Mouse (Mus musculus): Measurements from ENCODE around the gene Hist1h4c.
"Not testable (repeated sequence)": the region's sequence is repeated elsewhere in the genome, so short reads cannot be mapped to it uniquely, and the experiment has no call there.

Gene Hist1h4c

DNA sequence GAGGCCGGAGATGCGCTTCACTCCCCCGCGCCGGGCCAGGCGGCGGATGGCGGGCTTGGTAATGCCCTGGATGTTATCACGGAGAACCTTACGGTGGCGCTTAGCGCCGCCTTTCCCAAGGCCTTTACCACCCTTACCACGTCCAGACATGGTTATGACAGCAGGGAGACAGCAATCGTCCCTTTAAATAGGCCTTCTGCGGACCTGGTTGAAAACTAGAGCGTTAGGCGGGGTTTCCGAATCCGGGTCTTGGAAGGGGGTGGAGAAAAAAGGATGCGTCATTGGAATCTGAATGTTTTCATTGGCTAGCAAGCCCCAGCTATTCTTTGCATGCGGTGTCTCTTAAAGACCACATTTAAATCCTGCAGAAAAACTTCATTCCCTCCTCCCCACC is at the start of gene Hist1h4c:
Gene Hist1h4c, minus strand, starts transcription at position 155 of the 394 bp plus-strand sequence.
- peak; percentile 93 for DNase-seq (ENCODE audit: low spot score)

DNA sequence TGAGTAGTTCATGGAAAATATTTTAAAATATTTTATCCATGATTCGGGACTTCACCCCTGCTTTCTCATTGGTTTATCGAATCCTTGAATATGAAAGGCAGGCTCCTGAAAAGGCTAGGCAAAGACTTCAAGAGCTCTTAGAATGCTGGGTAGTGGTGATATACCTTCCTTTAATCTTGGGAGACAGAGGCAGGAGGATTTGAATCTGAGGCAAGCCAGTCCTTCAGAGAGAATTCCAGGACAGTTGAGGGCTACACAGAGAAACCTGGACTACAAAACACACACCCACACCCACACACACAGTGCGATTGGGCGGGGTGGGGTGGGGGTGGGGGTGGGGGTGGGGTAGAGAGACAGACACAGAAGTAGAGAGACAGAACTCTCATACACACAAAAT is 49.6 kb upstream of the Hist1h4c start:
- no peak for DNase-seq (ENCODE audit: low spot score)

DNA sequence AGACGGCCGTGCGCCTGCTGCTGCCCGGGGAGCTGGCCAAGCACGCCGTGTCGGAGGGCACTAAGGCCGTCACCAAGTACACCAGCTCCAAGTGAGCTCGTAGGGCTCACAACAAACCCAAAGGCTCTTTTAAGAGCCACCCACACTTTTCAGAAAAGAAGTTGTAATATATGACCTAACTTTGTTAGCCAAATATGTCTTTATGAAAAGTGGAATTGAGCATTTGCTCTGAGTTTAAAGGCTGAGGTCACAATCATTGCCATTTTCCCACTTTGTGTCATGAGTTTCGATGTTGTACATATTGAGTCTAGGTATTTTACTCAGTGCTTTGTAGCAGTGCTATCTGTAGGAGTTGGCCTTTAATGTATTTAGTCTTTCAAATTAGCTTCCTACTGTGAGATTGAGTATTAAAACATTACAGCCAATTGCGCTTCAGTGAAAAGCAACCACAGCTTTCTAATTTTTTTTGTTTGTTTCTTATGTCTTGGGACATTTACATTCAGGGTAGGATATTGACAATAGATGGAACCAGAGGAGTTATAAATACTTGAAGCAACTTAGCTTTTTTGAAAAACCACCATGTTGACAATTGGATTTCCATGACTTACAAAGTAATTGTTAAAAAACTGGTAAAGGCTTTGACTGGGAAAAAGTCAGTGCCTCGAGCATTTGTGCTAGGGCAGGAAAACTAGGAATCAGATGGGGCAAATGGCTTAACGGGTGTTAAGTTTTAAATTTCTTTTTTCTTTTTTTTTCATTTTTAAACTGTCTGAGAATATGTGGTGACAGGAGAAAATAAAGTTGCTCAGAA is 49.0 kb upstream of the Hist1h4c start:
- no peak for DNase-seq (ENCODE audit: low spot score)

DNA sequence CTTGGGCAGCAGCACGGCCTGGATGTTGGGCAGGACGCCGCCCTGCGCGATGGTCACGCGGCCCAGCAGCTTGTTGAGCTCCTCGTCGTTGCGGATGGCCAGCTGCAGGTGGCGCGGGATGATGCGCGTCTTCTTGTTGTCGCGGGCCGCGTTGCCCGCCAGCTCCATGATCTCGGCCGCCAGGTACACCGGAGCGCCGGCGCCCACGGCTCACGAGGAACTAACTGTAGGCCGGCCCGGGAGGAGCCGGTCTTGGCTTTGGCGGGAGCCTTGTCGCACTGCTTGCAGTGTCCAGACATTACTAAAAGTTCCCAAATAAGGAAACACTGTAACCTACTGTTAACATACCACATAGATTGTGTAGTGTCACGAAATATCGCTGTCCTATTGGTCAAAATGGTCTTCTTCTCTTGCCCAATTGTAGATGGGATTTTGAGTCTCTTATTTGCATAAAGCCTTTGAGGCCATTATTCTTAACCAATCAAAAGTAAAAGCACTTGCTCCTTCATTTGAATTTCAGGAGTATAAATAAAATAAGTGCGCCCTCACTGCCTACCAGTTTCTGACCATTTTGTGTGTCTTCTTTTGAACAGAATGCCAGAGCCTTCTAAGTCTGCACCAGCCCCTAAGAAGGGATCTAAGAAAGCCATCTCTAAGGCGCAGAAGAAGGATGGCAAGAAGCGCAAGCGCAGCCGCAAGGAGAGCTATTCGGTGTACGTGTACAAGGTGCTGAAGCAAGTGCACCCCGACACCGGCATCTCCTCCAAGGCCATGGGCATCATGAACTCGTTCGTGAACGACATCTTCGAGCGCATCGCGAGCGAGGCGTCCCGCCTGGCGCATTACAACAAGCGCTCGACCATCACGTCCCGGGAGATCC is 48.2 kb upstream of the Hist1h4c start, which contains the start of gene Hist1h2bb:
Gene Hist1h2bb, plus strand, starts transcription at position 534 of the 880 bp plus-strand sequence.
- DNase-seq (ENCODE audit: low spot score) = not testable (repeated sequence)

DNA sequence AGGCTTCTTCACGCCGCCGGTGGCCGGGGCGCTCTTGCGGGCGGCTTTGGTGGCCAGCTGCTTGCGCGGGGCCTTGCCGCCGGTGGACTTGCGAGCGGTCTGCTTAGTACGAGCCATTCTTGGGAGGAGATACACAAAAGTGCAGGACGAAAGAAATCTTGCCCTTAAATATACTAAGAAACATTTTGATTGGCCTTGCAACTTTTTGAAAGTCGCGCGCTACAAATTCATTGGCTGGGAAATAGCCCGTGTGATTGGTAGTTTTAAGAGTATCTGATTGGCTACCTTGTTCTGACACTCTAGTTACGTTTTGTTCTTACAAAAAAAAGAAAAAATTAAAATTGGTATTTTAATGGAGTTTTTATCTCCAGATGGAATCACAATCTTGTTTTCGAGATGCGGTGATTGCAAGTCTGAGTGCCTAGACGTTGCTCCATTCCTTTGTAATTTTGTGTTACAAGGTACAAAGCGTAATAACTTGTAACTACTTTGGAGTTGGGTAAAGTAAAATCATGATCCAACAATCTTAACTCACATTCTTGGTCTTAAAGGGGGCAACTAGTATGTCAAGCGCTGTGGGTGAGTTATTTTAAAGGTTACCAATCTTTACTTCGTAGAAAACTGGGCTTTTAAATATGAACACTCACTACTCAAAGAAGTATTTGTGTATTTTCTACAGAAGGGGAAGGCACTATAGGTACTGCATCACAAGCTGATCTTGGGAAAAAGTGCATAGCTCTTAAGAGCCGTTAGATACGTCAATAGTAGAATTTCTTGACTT is 47.3 kb upstream of the Hist1h4c start, which contains the start of gene Hist1h3c:
Gene Hist1h3c, minus strand, starts transcription at position 222 of the 781 bp plus-strand sequence.
- no peak for DNase-seq (ENCODE audit: low spot score)

DNA sequence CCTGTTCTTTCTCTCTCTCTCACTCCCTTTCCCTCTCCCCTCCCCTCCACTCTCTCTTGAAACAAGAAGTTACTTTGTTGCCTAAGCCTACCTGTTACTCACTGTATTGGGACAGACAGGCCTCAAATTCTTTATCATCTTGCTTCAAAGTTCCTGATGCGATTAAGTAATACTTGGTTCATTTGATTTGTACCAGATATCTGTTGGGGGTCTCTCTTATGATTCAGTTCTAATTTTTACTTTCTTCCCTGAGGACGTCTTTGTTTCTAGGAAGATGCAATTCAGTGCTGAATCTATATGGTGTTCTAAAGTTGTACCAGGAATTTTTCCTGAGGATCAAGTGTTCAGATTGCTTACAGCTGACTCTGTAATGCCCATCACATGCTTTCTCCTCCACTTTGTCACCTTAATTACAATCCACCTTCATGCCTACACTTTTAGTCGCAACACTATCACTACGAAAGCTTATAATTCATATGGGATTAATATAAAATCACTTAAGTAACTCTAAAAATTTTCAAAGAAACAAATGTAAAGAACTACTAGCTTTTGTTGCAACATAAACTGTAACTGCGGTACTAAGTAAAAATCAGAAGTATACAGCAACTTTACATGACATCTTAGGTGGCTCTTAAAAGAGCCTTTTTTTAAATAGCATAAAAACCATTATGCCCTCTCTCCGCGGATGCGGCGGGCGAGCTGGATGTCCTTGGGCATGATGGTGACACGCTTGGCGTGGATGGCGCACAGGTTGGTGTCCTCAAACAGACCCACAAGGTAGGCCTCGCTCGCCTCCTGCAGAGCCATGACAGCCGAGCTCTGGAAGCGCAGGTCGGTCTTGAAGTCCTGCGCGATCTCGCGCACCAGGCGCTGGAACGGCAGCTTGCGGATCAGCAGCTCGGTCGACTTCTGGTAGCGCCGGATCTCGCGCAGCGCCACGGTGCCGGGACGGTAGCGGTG is 46.4 kb upstream of the Hist1h4c start:
- no peak for DNase-seq (ENCODE audit: low spot score)

DNA sequence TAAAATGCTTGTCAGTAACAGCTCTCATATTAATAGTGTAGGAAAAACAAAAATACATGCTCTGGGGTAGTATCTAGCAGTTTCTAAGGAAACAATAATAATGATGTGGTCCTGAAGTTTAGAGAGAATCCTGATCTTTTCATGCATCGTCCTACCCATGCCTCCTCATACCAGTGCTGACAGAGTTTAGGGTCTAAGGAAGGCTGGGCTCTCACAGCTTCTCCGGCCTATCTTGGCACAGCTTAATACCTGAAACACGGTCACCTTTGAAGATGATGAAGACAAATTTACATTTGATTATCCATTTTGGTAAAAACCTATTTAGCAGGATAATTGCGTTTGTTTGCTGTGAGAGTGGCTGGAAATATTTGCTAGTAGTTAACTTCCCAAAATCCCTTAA is 45.7 kb upstream of the Hist1h4c start:
- DNase-seq (ENCODE audit: low spot score) = no peak

- no peak for DNase-seq (ENCODE audit: low spot score)
These were observed 45.0 kb upstream of the Hist1h4c start for GRCm38 (mm10) chr13:23743215-23743614.

DNA sequence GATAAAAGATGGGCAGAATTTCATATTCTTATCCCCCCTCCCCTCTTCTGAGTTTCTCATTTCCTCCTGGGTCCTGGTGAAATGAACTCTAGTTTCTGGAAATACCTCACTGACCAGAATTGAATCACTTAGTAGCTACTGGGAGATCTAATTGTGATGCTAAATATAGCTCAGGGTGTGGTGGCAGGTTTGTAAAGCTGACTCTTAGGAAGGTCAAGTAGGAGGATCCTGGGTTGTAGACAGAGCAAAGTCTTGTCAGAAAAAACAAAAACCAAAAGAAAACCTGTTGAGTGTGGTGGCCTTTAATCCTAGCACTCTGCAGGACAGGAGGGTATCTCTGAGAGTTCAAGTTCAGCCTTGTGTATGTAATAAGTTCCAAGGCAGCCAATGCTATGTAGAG is 43.8 kb upstream of the Hist1h4c start:
- no peak for DNase-seq (ENCODE audit: low spot score)

DNA sequence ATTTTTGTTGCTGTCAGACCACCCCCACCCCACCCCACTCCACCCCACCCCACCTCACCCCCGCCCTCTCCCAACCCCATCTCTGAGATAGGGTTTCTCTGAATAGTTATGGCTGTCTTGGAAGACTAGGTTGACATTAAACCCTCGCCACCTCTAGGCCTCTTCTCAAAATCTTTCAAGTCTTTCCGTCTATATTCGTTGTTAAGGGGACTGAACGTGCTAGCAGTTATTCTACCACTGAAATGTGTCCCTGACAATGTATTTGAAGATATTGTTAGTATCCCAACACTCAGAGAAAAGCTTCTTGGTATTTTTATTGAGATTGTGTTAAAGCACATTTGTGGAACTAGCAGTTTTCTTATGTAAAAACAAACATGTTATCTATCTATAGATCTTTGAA is 42.7 kb upstream of the Hist1h4c start:
- DNase-seq (ENCODE audit: low spot score) = no peak

GRCm38 (mm10) chr13:23740256-23740840 is 42.1 kb upstream of the Hist1h4c start:
- DNase-seq (ENCODE audit: low spot score) = no peak

DNA sequence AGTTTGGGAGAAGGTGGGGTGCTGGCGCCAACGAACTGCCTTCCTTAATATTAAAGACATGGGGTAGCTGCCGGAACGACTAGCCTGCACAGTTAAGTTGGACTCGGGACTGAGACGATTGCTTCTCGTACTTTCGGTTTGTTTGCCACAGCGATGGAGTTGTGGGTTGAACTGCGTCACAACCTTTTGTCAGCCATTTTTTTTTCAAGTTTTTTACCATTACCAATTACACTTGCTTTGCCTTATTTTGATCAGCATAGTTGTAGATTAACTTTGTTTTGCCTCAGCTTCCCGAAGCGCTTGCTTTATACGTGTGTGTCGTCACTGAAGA is 41.6 kb upstream of the Hist1h4c start:
- DNase-seq (ENCODE audit: low spot score) = no peak

GRCm38 (mm10) chr13:23739069-23739921 is 41.0 kb upstream of the Hist1h4c start:
- peak; percentile 55 for DNase-seq (ENCODE audit: low spot score)

- peak; percentile 49 for DNase-seq (ENCODE audit: low spot score)
These were observed 40.4 kb upstream of the Hist1h4c start, which contains the start of gene Hist1h1c for GRCm38 (mm10) chr13:23738677-23739068. TSS of gene Hist1h1c (plus strand) at chr13:23738808.

DNA sequence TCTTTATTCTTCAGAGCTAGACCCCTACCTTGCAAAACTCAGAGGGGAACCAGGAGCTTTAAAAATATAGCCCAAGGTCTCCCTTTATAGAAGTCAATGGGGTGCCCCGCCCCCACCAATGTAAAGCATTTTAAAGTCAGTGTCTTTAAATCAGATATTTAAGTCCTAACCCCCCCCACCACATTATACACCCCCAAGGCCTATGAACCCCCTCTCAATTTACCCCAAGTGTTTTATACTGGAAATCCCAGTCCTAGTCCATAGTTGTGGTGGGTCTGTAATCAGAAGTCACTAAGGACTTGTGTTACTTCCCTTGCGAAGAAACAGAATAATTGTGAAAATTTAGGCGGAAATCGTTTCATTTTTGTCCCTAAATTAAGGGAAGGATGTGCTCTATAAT is 39.8 kb upstream of the Hist1h4c start:
- no peak for DNase-seq (ENCODE audit: low spot score)

DNA sequence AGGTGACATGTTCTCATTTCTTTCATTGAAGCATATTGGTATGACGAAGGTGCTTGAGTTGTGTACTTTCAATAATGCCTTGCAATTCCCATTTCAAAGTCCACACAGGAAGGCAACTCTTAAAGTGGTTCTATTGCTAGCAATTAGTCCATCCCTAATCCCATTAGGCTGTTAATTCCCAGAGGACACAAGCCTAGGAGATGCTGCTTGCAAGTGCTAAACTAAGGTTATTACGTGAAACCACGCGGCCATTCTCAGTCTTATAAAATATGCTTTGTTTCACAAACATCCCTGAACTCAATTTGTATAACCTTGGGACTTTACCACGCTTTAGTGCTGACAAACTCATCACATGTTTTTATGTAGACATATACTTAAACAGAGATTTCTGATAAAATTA is 38.8 kb upstream of the Hist1h4c start:
- no peak for DNase-seq (ENCODE audit: low spot score)

- no peak for DNase-seq (ENCODE audit: low spot score)
These were observed 34.0 kb upstream of the Hist1h4c start for GRCm38 (mm10) chr13:23732156-23732804.

- no peak for DNase-seq (ENCODE audit: low spot score)
These were observed 32.2 kb upstream of the Hist1h4c start for GRCm38 (mm10) chr13:23730479-23730878.

DNA sequence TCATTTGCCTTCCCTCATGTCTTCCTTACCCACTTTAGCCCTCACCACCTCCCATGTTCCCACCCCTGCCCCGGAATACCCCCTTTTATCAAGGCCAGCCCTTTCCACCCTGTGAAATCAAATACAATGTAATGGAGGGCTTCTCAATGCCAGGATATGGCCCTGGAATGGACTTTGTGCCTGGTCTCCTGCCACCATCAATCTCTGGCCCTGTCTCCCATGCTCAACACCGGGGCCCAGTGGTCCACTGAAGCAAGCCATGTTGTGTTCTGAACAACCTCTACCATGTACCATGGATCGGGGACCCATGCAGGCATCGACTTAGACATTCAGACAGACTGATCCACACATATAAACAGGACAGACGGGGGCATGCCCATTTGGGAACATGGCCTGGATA is 31.5 kb upstream of the Hist1h4c start:
- no peak for DNase-seq (ENCODE audit: low spot score)

Measured in urinary bladder, postnatal 10 days (tissue).